Mouse (Mus musculus) left cerebral cortex, postnatal 10 days (tissue): ENCODE results near the gene Slc16a5. TPM values are rescaled to one million over a fixed set of nuclear protein-coding genes. Genes with fewer than 3 reads are reported as not detected.

Experiments
- DNase-seq, 2 experiments: peaks; one replicate each; pipeline ENCODE4 v3.0.0; 2021 to 2022; ENCODE audit warnings: low spot score in 2 of 2, mixed read lengths in 1 of 2; ENCODE audit errors: extremely low spot score in 1 of 2
- intact Hi-C: fragments of 180-260 bp; cut with DNase I; formaldehyde crosslinking; loops from one replicate; pipeline ENCODE4 v1.15.1; 2025
- microRNA-seq: library from miRNA; unstranded; fragments of <30 nt; microRNA quantifications from one replicate; pipeline ENCODE4 v1.2.0, GENCODE M21; 2022
- total RNA-seq, 2 experiments: library from RNA; stranded (reverse); gene quantifications; 2 replicates each; pipeline ENCODE4 v1.2.3; 2021

Slc16a5 gene
- total RNA-seq, 2 experiments from 2014 or later, result not detected

DNA sequence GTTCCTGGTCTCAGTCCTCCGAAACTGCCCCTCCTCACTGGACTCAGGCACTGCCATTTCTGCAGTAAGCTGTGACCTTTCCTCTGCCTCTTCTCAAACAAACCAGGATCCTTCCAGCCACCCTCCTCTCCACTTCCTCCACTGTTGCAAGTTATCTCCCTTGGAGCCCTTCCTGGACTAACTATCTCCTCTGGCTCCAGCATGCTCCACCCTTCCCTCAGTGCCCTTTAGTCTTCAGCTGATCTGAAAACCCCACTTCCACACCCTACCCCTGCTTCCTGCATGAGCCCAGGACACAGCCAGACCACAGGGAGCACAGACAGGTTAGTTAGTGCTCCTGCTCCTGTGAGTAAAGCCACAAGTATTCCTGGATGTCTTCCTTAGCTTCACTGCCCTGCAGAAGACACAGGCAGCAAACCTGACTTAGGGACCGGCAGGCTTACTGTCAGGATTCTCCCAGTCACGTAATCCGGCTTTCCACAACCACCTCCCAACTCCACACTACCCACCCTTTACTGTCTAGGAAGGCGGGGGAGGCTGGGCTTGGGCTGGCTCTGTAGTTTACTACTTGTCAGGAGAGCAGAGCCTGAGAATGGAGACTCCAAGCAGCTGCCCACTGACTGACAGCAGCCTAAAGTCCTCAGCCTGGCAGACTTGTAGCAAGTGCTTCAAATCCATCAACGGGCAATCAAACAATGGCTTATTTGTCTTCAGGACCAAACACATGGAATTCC is 47.7 kb downstream of the Slc16a5 start:
- intact Hi-C loops, result no loop called here
- DNase-seq, result no peak

DNA sequence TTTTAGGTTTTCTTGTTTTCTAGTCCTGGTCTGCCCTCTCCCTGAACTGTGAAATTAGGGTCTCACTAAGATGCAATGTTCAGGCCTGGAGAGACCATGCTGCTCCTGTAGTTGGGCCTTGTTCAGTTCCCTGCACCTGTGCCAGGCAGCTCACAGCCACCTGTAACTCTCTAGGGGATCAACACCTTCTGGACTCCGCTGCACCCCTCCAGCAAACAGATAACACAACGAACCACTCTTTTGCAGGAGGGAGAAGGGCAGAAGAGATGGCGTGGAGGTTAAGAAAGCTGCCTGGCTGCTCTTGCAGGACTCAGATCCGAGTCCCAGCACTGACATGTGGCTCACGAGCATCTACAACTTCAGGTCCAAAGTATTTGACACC is 48.2 kb downstream of the Slc16a5 start:
- no peak for DNase-seq
- intact Hi-C loops, result no loop called here

DNA sequence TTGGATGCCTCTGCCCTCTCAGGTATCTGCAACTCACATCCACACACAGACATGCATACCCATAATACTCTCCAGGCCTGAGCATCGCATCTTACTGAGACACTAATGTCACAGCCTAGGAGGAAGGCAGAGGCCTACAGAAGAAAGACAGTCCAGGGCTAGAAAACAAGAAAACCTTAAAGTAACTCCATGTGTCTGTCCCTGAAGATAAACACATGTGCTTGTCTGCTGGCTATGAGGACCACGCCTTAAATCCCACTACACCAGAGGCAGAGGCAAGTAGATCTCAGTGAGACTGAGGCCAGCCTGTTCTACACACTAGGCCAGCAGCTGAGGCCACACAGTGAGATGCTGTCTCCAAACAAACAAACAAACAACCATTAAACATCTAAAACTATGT is 48.8 kb downstream of the Slc16a5 start:
- intact Hi-C loops, result no loop called here
- no peak for DNase-seq

DNA sequence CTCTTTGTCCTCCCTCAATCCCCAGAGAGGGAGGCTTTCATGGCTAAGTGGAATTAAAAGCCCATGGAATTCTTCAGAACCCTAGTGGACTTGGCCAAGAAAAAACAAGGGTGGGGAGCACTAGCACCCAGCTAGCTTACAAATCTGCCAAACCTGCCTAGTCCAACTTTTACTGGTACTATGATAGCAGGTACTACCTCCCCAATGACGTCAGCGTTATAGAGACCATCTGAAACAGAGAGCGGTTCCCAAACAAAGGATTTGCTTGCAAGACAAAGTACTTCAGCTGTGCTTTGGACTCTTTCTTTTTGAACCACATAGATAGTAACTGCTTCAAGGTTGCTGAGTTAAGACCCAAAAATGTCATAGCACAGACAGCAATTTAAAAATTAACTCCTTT is 49.7 kb downstream of the Slc16a5 start:
- intact Hi-C loops, result no loop called here

DNA sequence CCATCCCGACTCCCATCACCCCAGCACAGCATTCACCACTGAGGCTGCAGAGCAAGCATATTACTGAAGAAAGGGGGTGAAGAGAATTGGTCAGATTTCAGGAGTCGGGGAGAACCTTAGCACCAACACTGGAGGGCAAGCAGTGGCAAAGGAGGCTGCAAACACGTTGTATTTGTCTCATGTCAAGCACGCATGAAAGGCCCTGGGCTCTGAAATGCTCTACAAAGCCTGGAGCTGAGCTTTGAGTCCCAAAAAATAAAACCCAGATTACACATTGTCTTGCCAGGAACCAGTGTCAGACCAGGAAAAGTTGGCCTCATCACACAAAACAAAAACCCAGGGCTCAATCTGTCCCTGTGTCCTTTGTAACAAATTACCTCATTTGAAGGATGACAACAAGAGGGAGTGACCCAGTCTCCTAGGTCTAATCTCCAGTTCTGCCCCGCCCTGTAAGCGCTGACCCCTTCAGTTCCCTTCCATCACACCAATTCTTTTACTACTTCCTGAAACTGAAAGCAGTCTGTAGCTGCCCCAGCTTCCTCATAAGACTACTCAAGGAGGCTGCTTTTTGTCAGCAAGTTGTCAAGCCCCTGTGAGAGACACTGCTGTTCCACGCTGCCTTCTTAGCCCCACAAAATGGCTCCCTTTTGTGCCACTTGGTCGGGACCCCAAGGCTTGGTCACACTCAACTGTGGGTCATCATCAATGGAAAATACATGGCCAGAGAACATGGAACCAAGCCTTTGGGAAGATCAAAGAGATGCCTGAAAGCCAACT is 50.3 kb downstream of the Slc16a5 start:
- DNase-seq, result no peak
- intact Hi-C loops, result no loop called here

More for the DNA sequence above, 49.7 kb downstream of the Slc16a5 start:
- no peak for DNase-seq

DNA sequence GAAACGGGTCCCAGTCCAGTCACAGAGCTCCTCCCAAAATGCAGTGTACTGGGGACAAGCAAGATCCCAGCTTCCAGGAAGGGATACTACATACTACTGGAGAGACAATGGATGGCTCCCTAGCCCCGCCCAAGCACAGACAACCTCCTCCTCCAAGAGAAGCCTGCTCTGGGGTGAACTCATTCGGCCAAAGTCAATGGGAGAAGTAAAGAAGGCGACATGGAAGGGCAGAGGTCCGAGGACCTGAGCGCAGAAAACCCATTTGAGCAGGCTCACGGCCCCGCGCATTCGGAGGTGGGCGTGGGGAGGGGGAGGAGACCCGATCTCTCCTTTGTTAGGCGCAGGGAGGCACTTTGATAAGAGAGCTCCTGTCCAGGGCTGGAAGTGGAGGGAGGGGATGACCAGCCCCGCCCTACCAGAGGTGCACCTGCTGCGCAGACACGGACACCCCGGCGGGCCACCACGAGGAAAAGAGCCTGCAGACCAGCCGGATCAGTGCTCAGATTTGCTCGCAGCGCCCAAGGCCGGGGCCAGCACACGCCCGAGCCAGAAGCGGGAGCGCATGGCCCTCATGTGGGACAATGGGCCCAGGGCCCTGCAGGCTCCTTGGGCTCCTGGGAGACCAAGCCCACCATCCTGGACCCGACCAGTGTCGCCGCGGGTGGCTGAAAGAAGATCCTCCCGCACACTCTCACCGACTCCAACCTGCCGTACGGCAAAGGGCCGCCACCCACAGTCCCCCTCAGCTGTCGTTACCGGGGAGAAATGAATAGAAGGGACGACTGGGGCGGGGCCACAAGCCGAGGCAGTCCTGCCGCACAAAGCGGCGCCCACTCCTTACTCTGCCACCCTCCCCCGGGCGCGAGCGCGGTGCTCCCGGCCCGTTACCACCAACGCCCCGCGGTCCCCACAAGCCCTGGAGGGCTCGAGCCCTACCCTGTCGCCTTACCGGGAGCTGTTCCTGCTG is 51.3 kb downstream of the Slc16a5 start:
- DNase-seq, result peak in 1 of 2 experiments; percentile 79
- intact Hi-C loops, result no loop called here

DNA sequence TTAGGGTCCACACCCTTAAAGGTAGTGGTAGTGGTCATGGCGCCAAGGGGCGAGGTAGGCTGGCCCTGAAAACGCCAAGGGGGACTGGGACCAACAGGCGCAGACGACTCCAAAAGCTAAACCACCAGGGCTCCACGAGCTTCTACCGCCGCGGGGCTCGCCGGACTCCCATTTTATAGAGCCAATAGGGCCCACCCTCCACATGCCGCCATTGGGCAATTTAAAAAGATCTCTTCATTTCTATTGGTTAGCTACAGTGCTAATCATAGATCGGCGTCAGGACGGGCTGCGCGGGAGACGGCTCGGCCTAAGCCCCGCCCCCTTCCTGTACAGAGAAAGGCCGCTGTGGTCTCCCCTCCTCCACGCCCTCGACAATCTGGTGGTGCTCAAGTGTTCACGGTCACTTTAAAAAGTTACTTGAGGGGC is 52.0 kb downstream of the Slc16a5 start, which contains the start of gene Jpt1:
TSS of gene Jpt1 (minus strand) at position 150 of the 426 bp plus-strand sequence.
- intact Hi-C loops, result no loop called here
- DNase-seq, result peak; percentile 97

DNA sequence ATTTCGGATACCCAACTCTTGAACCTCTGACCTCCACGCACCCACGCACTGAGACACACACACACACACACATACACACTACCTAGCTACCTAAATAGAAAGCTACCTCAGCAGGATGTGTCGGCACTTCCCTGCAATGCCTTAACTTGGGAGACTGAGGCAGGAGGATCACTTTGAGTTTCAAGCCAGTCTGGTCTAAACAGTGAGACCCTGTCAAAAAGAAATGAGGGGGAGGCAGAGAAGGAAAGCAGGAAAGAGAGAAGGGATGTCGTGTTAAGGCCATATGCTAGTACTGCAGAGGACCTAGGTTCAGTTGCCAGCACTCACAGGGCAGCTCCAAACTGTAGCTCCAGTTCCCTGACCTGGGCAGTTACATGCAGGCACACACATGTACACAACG is 52.7 kb downstream of the Slc16a5 start:
- intact Hi-C loops, result no loop called here
- DNase-seq, result no peak

DNA sequence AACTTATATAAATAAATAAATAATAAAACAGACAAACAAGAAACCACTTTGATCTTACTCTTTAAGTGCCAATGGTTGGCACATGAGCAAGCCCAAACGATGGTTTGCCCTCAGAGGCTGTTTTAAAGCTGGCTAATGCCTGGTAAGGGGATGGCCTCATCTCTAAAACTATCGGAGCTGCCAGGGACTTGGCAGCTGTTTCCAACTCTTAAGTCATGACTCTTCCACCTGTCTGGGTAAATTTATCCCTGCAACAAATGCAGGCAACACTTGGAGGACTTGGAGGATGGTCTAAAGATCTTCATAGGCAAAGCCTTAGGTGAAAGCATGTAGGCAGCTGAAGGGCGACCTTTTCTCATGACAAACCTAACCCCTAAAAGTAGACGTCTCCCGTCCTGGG is 54.7 kb downstream of the Slc16a5 start:
- DNase-seq, result no peak
- intact Hi-C loops, result no loop called here

DNA sequence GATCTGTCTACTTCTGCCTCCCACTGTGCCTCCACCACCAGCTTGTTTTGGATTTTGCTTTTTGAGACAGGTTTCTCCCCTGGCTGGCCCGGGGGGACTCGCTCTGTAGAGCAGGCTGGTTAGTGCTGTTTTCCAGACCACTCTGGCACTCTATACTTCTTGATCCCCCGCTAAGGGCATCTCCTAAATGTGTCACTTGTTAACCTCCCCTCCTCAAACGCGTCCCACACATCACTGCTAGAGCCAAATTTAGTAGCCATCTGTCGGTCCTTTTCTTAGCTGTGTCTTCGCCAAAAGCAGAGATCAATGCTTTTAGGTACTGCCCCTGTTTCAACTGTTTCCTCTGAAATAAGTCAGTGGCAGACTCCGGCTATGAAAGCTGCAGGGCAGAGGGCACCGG is 56.4 kb downstream of the Slc16a5 start:
- DNase-seq, result no peak

DNA sequence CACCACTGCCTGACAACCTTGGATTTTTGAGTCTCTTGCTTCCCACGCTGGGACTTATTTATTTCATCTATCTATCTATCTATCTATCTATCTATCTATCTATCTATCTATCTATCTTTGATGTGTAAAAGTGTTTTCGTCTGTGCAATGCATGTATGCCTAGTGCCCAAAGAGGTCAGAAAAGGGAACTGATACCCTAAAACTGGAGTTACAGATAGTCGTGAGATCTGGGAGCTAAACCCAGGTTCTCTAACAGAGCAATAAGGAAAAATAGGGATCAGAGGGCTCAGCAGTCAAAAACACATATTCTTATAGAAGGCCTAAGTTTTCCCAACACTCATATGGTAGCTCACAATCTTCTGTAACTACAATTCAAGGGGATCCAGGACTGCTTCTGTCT is 57.3 kb downstream of the Slc16a5 start:
- DNase-seq, result no peak
- intact Hi-C loops, result no loop called here

More for the DNA sequence above, 56.4 kb downstream of the Slc16a5 start:
- intact Hi-C loops, result no loop called here

DNA sequence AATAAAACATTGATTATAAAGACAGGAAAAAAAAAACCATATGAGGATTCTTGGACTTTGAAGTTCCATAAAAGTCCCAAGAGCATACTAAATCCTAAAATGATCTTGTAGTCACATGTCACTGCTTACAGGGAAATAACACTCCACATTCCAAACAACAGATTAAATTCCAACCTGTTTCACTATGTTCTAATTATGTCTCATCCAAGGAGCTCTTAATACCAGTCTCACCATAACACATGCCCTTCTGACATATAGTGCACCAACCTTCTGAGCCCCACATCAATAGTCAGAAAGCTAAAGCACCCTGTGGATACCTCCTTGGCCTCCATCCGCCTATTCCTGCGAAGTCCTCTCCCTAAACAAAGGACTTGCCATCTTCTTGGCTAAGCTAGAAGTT is 57.9 kb downstream of the Slc16a5 start:
- intact Hi-C loops, result no loop called here
- no peak for DNase-seq

DNA sequence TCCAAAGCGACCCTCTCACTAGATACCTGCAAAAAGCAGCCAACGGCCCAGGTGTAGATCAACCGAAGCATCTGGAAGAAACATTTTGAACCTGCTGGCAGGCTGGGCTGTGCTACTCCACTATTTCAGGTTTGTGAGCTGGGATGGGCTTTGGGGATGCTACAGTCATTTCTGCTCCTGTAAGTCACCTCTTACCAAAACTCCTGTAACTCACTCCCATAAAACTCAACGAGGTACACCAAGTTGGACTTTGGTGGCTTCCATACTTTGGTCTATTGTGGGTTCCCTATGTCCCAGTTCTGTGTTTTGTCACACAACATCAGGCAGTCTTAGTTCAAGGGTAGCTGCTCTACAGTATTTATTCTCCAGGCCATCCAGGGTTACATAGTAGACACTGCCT is 58.8 kb downstream of the Slc16a5 start:
- intact Hi-C loops, result no loop called here
- DNase-seq, result no peak

DNA sequence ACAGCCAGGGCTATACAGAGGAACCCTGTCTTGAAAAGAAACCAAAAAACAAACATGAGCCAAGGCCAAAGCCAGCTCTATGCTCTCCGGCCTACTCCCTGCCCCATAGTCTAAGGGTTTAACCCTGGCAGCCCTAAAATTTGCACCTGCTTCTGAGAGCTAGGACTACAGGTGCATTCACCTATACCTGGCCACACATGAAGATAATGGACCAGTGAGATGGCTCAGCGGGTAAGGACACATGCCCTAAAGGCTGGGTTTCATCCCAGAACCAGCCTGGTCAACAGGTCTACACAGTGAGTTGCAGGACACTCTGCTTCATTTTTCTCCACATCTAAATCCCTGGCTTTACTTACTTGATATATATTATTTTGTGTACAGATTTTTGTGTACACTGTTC is 60.0 kb downstream of the Slc16a5 start:
- intact Hi-C loops, result no loop called here
- DNase-seq, result no peak

DNA sequence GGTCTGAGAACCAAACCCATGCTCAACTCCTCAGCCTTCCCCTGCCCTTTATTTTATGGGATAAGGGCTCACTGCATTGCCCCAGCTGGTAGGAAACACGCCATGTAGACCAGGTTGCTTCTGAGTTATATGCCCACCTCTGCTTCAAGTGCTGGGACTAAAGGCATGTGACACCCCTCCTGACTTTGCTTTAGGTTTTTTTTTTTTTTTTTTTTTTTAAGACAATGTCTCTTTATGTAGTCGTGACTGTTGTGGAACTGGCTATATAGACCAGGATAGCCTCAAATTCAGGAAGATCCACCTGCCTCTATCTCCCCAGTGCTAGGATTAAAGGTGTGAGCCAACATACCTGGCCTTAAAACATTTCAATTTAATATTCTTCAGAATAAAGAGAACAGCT is 60.4 kb downstream of the Slc16a5 start:
- intact Hi-C loops, result no loop called here
- no peak for DNase-seq

Small RNA genes within 50 kb of the gene (microRNA-seq; reads per million reads assigned to microRNA genes)
- not detected for gene Mir3968

Other genes with a start within 250 kb of the Slc16a5 start
- 10 to 100 TPM; 14.7 to 21.6 TPM for gene Grin2c, start 195.2 kb upstream of the Slc16a5 start, total RNA-seq
- 10 to 100 TPM; 18.2 to 18.7 TPM for gene Fdxr, start 185.4 kb upstream of the Slc16a5 start, total RNA-seq
- 1 to 10 TPM; 6.5 to 6.8 TPM for gene Fads6, start 164.8 kb upstream of the Slc16a5 start, total RNA-seq
- gene Otop2, start 155.3 kb upstream of the Slc16a5 start, total RNA-seq, result under 1 TPM in 1 of 2 experiments, not detected in 1; 0.14 TPM
- gene Ush1g, start 140.4 kb upstream of the Slc16a5 start, total RNA-seq, result under 1 TPM; 0.24 to 0.26 TPM
- under 1 TPM; 0.24 to 0.28 TPM for gene Otop3, start 127.7 kb upstream of the Slc16a5 start, total RNA-seq
- gene Hid1, start 94.7 kb upstream of the Slc16a5 start, total RNA-seq, result 10 to 100 TPM; 77.5 to 81.7 TPM
- gene Cdr2l, start 80.6 kb upstream of the Slc16a5 start, total RNA-seq, result 10 to 100 TPM; 15.2 to 17.2 TPM
- 10 to 100 TPM; 96.2 to 98.8 TPM for gene Mrpl58, start 58.7 kb upstream of the Slc16a5 start, total RNA-seq
- gene Atp5h, start 42.5 kb upstream of the Slc16a5 start, total RNA-seq, result 100 to 1,000 TPM; 399 to 414 TPM
- gene Kctd2, start 42.3 kb upstream of the Slc16a5 start, total RNA-seq, result 10 to 100 TPM; 54.3 to 55.7 TPM
- under 1 TPM in 1 of 2 experiments, not detected in 1; 0.24 TPM for gene Trim80, start 21.9 kb upstream of the Slc16a5 start, total RNA-seq
- gene Armc7, start 13.2 kb downstream of the Slc16a5 start, total RNA-seq, result 1 to 10 TPM; 9.0 to 9.2 TPM
- gene Nt5c, start 29.4 kb downstream of the Slc16a5 start, total RNA-seq, result 10 to 100 TPM; 78.6 to 80.8 TPM
- gene Jpt1, start 51.9 kb downstream of the Slc16a5 start, total RNA-seq, result 100 to 1,000 TPM; 312 to 341 TPM
- gene Sumo2, start 73.8 kb downstream of the Slc16a5 start, total RNA-seq, result 100 to 1,000 TPM; 396 to 399 TPM
- gene Nup85, start 102.0 kb downstream of the Slc16a5 start, total RNA-seq, result 10 to 100 TPM; 43.9 to 51.2 TPM
- gene Mrps7, start 141.5 kb downstream of the Slc16a5 start, total RNA-seq, result 10 to 100 TPM; 52.7 to 58.7 TPM
- gene Gga3, start 141.6 kb downstream of the Slc16a5 start, total RNA-seq, result 10 to 100 TPM; 51.4 to 65.1 TPM
- gene Mif4gd, start 150.5 kb downstream of the Slc16a5 start, total RNA-seq, result 10 to 100 TPM; 14.4 to 14.6 TPM
- 10 to 100 TPM; 55.0 to 59.7 TPM for gene Slc25a19, start 165.8 kb downstream of the Slc16a5 start, total RNA-seq
- 100 to 1,000 TPM; 183 to 193 TPM for gene Grb2, start 246.1 kb downstream of the Slc16a5 start, total RNA-seq